Mouse (Mus musculus): ENCODE measurements around the gene D17H6S53E.

DNA sequence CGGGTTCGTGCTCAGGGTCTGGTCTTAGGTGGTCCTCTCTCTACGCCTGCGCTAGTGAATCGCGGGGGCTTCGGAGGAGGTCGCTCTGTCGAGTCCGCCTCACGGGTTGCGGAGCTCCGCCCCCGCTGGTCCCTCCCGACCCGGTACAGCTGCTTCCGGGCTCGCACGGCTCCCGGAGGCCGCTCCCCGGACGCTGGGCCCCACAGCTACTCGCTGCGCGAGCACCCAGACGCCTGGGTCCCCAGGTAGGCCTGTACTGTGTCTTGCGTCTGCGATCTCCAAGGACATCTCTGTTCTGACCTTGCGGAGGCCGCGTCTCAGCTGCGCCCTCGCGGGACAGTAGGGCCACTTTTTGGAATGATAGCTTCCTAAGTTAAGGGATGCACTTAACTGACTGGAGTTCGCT, at the start of gene D17H6S53E:
- TF ChIP-seq CTCF (IDR thresholded peaks at IDR 0.05; ENCODE audit: low read depth) (0 out of 2 replicates have a peak, but pooled peaks have one; percentile 2), EP300 (optimal IDR thresholded peaks at IDR 0.05) (no peak)

Data from stomach, postnatal 0 days (tissue).